Mouse (Mus musculus) right cerebral cortex, adult 18-20 months (tissue): ENCODE results near the gene Chm.
A peak's percentile ranks its signal among the peaks of the same experiment; 100 is the strongest.
"Not testable (repeated sequence)": the region's sequence is repeated elsewhere in the genome, so short reads cannot be mapped to it uniquely, and the experiment has no call there.

Experiments
- DNase-seq: peaks from one replicate; pipeline ENCODE4 v3.0.0; 2022; ENCODE audit warnings: mixed read lengths

Chm gene

GRCm38 (mm10) chrX:113185230-113185985, at the start of gene Chm:
Gene Chm, minus strand, starts transcription at chrX:113185517.
- peak; percentile 52 for DNase-seq

DNA sequence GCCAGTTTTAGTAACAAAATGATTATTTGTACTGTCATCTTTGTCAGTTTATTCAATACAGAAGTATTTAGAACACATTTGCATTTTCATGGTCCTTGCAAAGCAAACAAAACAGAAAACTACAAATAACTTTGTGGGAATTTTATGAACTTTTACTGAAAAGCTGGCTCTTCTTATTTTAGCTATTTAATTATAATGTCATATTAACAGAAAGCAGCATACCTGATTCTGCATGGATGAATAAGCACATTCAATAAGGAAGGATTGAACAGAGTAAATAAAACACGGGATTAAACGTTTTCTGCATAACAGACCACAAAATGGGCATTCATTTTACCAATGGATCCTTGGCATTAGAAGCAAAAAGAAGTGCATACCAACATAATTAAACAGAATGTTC, 8.6 kb upstream of the Chm start:
- no peak for DNase-seq

GRCm38 (mm10) chrX:113184569-113185229, 618 bp downstream of the Chm start:
- DNase-seq: no peak

DNA sequence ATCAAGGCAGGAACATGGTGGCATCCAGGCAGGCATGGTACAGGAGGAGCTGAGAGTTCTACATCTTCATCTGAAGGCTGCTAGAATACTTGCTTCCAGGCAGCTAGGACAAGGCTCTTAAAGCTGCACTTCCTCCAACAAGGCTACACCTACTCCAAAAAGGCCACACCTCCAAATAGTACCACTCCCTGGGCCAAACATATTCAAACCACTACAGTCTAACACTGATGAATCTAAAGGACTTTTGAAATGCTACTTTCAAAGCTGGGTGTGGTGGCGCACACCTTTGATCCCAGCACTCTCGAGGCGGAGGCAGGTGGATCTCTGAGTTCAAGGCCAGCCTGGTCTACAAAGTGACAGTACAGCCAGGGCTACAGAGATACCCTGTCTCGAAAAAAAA, 4.5 kb downstream of the Chm start:
- DNase-seq: not testable (repeated sequence)

DNA sequence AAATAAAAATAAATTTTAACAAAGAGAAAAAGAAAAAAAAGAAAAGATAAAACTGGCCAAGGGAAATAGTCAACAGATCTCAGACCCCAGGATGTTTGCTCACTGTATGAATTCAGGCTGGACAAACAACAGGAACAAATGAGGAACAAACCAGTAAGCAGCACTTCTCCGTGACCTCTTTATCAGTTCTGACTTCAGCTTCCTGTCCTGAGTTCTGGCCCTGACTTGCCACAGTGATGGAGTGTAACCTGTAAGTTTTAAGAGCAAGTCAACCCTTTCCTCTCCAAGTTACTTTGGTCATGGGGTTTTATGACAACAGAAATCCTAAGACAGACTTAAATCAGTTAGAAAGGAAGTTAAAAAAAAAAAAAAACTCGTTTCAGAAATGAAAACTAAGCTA, 12.6 kb downstream of the Chm start:
- DNase-seq: no peak

GRCm38 (mm10) chrX:113172271-113172670, 13.0 kb downstream of the Chm start:
- no peak for DNase-seq

DNA sequence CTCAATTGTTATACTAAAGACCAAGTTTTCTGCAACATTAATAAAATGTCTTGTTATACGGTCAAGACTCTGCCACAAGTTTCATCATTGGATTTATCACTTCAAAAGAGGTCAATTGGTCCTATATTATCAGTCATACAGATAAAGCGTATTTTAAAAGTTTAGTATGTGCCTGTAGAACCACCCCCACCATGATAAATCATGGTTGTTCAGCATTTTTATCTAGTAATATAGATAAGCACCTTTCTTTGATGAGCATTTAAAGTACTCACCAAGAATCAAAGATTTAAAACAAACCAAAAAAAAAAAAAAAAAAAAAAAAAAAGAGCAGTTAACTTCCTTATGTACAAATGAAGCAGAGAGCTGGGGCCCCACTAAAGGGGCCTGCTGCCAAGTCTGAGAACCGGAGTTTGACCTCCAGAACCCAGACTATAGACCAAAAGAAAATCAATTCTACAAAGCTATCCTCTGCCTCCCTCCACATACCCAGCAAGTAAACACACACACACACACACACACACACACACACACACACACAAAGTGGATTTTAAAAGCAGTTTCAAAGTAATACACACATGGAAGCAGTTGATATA, 25.0 kb downstream of the Chm start:
- DNase-seq: no peak

DNA sequence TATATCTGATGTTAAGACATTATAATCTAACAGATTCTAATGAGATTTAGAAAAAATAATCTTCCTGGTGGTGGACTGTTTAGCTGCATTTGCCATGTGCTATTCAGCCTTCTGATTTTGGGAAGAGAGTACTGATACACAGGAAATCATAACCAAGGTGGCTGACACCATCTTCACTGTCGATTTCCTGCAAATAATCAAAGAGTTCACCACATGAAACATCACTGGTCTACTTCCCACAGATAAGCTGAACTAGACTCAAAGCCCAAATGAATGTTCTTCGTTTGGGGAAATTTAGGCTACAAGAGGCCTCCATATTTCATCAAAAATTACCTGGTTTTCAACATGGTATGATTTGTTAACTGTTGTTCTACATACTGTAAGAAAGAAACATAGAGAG, 101.1 kb downstream of the Chm start:
- DNase-seq: no peak

DNA sequence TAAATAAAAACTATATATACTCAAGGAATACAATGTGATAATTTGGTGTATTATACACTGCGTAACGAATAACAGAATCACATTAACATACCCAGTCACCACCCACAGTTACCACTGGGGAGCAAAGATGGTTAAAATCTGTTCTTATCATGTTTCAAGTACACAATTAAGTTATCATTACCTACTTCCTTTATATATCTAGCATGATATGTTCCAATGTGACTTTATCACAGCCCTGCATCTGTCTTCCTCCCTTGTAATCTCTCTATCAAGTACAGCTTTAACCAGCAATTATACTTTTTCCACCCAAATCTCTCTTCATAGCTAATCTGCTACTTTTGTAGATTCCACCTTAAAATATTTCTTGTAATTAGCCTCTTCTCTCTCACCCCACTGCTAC, 109.3 kb downstream of the Chm start:
- no peak for DNase-seq

- no peak for DNase-seq
Measured at GRCm38 (mm10) chrX:113074823-113075222, 110.5 kb downstream of the Chm start.

- DNase-seq: no peak
Measured at GRCm38 (mm10) chrX:113003621-113004020, 181.7 kb downstream of the Chm start.

- DNase-seq: no peak
Measured at GRCm38 (mm10) chrX:113002192-113002591, 183.1 kb downstream of the Chm start.
